Mouse (Mus musculus) neural tube, embryonic 11.5 days (tissue): Measurements from ENCODE around the gene Tmem9b. TPM values are rescaled to one million over a fixed set of nuclear protein-coding genes. Genes with fewer than 3 reads are reported as not detected.

Experiments
- polyA plus RNA-seq: library from polyadenylated mRNA; unstranded; fragments of >200 nt; fragmentation: Nextera tagmentation; extraction: Ambion mirVana; gene quantifications from 2 replicates; pipeline ENCODE4 v1.2.1, GENCODE M21; 2014

The Tmem9b gene
- polyA plus RNA-seq, 1 experiment from 2014 or later: 62.5 TPM

Other genes starting within 250 kb of the Tmem9b start
- 0.12 and 0.15 TPM in 2 replicates for gene Trim66, start 244.7 kb downstream of the Tmem9b start, polyA plus RNA-seq
- 115 and 120 TPM in 2 replicates for gene Rpl27a, start 233.7 kb downstream of the Tmem9b start, polyA plus RNA-seq
- 56.6 and 61.4 TPM in 2 replicates for gene St5, start 49.3 kb downstream of the Tmem9b start, polyA plus RNA-seq
- gene Akip1, start 49.2 kb downstream of the Tmem9b start, polyA plus RNA-seq: 18.8 and 20.2 TPM in 2 replicates
- gene BC051019, start 29.0 kb downstream of the Tmem9b start, polyA plus RNA-seq: 0.41 TPM in 1 of 2 replicates, not detected in the other
- gene Ascl3, start 21.1 kb downstream of the Tmem9b start, polyA plus RNA-seq: not detected in 2 replicates
- 0.95 and 2.3 TPM in 2 replicates for gene Nrip3, start 29.1 kb upstream of the Tmem9b start, polyA plus RNA-seq
- 19.4 and 22.1 TPM in 2 replicates for gene Scube2, start 112.8 kb upstream of the Tmem9b start, polyA plus RNA-seq
- gene Dennd5a, start 207.6 kb upstream of the Tmem9b start, polyA plus RNA-seq: 56.7 TPM in 2 replicates
- 78.8 and 79.1 TPM in 2 replicates for gene Tmem41b, start 234.1 kb upstream of the Tmem9b start, polyA plus RNA-seq